Mouse (Mus musculus): Measurements from ENCODE around the gene Ap1g2.
A peak's percentile ranks its signal among the peaks of the same experiment; 100 is the strongest.

DNA sequence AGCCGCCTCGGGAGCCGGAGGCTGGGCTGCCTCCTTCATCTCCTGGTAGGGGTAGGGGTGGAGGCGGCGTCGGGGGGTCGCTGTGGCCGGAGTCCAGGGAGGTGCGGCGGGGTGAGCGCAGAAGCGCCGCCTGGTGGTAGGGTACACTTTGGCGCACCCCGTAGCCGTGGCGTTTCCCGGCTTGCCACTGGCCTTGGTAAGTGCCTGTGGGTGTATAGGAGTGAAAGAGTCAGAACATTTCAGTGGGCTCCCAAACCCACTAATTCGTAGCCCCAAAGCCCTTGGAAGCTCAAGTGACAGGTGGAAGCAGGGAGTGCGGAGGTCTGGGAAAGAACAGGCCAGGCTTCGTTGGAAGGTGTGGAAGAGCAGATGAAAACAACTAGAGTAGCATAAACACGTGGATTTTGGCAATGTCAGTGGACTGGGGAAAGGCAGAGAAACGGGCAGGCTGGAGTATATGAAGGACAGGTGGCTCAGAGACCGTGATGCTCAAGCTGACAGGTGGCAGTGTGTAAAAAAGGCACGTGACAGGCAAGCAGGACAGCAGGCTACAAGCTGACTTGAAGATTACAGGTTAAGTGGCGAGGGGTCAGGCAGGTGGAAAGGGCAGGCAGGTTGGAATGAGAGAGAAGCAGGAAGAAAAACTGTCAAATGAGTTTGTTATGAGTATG lies 7.7 kb upstream of the Ap1g2 start:
- TF ChIP-seq POLR2A (IDR thresholded peaks at IDR 0.05; ENCODE audit: borderline replicate concordance, control insufficient read depth, low read depth, low read length) = no peak
- TF ChIP-seq CTCF (IDR thresholded peaks at IDR 0.05; ENCODE audit: control insufficient read depth, insufficient read depth, low read length) = peak; percentile 40; the same call in 1 of the 2 replicates

Data from bone marrow, adult 2 months (tissue).